Mouse (Mus musculus): ENCODE results near the gene Tmem184a.

DNA sequence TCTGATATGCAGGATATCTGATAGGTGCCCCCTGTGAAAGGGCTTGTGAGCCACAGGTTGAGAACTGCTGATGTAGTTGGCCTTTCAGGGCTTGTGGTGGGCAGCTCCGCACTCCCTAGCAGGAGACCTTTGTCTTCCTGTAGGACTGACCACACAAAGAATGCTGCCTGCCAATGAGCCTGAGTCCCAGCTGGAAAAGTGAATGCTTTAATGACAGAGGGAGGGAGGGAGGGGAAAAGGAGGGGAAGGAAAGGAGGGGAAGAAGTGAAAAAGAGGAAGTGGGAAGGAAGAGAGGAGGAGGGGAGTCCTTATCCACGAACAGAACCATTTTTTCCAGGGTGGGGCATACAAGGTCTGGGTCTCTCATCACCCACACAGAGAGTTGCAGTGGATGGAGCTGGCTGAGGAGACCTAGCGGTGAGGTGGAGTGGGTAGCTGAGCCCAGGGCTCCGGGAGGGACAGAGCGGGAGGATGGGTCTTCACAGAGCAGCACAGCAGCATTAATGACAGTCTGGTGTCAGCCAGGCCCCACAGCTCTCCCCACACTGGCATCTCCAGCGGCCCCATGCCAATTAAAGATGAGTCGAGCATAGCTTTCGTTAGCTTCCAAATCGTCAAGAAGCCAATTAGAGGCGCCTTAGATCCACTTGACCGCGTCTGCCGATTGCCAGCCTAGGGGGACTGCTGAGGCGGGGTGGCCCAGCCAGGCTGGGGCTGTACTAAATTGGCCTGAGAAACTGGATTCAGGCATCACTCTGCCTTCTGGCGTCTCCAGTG is 40.8 kb upstream of the Tmem184a start:
- no peak for TF ChIP-seq CTCF (IDR thresholded peaks at IDR 0.05; ENCODE audit: control insufficient read depth, insufficient read depth, low read length)
- no peak for TF ChIP-seq POLR2A (IDR thresholded peaks at IDR 0.05; ENCODE audit: borderline replicate concordance, control insufficient read depth, low read depth, low read length)
